Mouse (Mus musculus) testis, adult 2 months (tissue): Measurements from ENCODE around the gene Clcn7.
A peak's percentile ranks its signal among the peaks of the same experiment; 100 is the strongest.

Experiments used
- CTCF ChIP-seq: fragments of 200-500 bp; IDR thresholded peaks from 2 replicates; pipeline ENCODE4 v1.5.1; 2012; ENCODE audit warnings: low read depth, mild to moderate bottlenecking, inconsistent platforms, low read length, moderate library complexity; ENCODE audit not compliant: control insufficient read depth, insufficient read depth, insufficient replicate concordance
- POLR2A ChIP-seq: fragments of 200-500 bp; IDR thresholded peaks from 2 replicates; pipeline ENCODE4 v1.6.1; 2012; ENCODE audit warnings: low read depth, mild to moderate bottlenecking, inconsistent platforms, low read length, moderate library complexity; ENCODE audit not compliant: control insufficient read depth

DNA sequence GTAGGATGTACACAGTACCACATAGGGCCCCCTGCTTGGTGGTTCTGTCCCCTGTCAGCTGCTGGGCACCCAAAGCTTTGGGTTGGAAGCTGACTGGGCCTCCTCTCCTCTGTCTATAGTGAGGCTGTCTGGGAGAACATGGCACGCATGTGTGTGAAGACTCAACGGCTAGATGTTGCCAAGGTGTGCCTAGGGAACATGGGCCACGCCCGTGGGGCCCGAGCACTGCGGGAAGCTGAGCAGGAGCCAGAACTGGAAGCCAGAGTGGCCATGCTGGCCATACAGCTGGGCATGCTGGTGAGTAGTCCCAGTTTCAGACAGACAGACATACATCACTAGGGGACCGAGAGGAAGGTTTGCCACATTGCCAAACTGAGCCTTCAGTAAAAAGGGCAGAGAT lies 46.5 kb upstream of the Clcn7 start:
- TF ChIP-seq CTCF (0 out of 2 replicates have a peak, but pooled peaks have one; percentile 6), POLR2A (no peak)
